Mouse (Mus musculus): Measurements from ENCODE around the gene Arfgap3. TPM values are rescaled to one million over a fixed set of nuclear protein-coding genes. Genes with fewer than 3 reads are reported as not detected.
A peak's percentile ranks its signal among the peaks of the same experiment; 100 is the strongest.
"Not testable (repeated sequence)": the region's sequence is repeated elsewhere in the genome, so short reads cannot be mapped to it uniquely, and the experiment has no call there.

Arfgap3 gene
- 44.1 and 50.7 TPM in 2 replicates for total RNA-seq (2015; ENCODE audit: low replicate concordance)
- 49.2 and 63.3 TPM in 2 replicates for total RNA-seq (2017; ENCODE audit: low replicate concordance)

- peak; percentile 82 for ATAC-seq (replicated peaks; ENCODE audit: low FRiP score, poor library complexity, severe bottlenecking)
Measured at GRCm38 (mm10) chr15:83349954-83350711, at the start of gene Arfgap3. Gene Arfgap3, minus strand, starts transcription at chr15:83350247.

- ATAC-seq (replicated peaks; ENCODE audit: low FRiP score, poor library complexity, severe bottlenecking) = no peak
Measured at GRCm38 (mm10) chr15:83392722-83393121, 42.7 kb upstream of the Arfgap3 start.

- no peak for ATAC-seq (replicated peaks; ENCODE audit: low FRiP score, poor library complexity, severe bottlenecking)
Measured at GRCm38 (mm10) chr15:83387911-83388310, 37.9 kb upstream of the Arfgap3 start.

- ATAC-seq (replicated peaks; ENCODE audit: low FRiP score, poor library complexity, severe bottlenecking) = no peak
Measured at GRCm38 (mm10) chr15:83383633-83384032, 33.6 kb upstream of the Arfgap3 start.

DNA sequence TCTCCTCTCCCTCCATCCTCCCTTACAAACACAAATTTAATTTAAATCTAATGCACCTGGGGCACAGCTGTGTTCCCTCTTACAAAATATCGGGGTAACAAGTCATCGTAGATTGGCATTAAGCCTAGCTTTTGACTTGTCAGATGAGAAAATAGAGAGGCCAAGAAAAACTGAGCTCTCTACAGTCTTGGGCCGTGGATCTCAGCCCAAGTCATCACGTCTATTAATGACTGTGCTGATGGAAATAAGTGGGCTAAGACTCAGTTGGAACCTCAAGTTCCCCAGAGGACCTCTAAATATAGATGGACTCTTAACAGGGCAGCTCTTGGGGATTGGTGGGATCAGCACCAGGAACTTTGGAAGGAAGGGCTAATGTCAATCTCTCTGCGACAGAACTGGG lies 33.1 kb upstream of the Arfgap3 start:
- no peak for ATAC-seq (replicated peaks; ENCODE audit: low FRiP score, poor library complexity, severe bottlenecking)

GRCm38 (mm10) chr15:83382467-83382866 lies 32.4 kb upstream of the Arfgap3 start:
- ATAC-seq (replicated peaks; ENCODE audit: low FRiP score, poor library complexity, severe bottlenecking) = no peak

DNA sequence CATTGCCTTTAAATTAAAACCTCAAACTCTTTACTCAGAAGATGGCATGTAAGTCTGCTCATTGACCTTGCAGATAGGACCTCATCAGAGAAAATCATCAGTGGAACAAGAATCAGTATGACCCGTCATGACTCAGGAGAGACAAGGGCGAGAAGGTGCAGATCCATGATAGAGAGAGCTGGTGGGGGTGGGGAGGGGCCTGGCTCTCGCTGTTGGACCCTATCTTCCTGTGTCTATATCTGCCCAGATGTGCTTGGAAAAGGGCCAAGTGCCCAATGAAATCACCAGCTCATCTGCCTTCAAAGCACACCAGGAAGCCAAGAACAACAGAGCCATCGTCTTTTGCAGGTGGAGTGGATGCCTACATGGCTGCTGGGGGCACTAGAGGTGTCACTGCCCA lies 27.1 kb upstream of the Arfgap3 start:
- peak; percentile 48 for ATAC-seq (replicated peaks; ENCODE audit: low FRiP score, poor library complexity, severe bottlenecking)

GRCm38 (mm10) chr15:83375136-83375535 lies 25.1 kb upstream of the Arfgap3 start:
- peak; percentile 82 for ATAC-seq (replicated peaks; ENCODE audit: low FRiP score, poor library complexity, severe bottlenecking)

DNA sequence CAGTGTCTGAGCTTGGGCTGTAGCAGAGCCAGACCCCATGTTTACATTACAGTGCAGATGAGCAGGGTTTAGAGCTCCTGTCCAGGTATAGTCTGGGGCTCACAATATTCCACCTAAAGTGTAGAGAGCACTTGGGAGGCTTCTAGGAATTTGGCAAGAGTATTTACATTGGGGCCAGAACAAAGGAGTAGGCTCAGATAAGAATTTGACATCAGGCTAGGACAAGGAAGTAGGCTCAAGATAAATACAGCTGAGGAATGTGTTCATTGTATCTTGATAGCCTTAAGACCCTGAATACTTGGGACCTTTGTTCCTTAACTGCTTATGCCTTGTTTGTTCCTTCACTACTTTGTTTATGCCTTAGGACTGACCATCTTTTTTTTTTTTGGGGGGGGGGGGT lies 24.0 kb upstream of the Arfgap3 start:
- ATAC-seq (replicated peaks; ENCODE audit: low FRiP score, poor library complexity, severe bottlenecking) = no peak

GRCm38 (mm10) chr15:83368702-83369101 lies 18.7 kb upstream of the Arfgap3 start:
- ATAC-seq (replicated peaks; ENCODE audit: low FRiP score, poor library complexity, severe bottlenecking) = not testable (repeated sequence)

DNA sequence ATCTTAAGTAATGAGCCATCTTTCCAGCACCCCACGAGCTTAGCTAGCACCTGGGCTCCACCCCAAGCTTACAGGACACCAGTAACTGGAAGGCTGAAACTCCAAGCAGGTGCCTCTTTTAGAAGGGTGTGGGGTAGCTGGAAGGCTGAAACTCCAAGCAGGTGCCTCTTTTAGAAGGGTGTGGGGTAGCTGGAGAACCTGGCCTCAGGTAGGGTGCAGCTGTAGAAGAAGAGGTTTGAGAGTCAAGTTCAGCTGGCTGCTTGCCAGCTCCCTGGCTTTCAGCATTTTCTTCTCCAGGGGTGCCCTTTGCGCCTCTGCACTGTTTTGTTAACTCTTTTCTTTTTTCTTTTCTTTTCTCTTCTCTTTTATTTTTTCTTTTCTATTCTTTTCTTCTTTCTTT lies 18.2 kb upstream of the Arfgap3 start:
- no peak for ATAC-seq (replicated peaks; ENCODE audit: low FRiP score, poor library complexity, severe bottlenecking)

GRCm38 (mm10) chr15:83366933-83367552 lies 17.0 kb upstream of the Arfgap3 start:
- peak; percentile 90 for ATAC-seq (replicated peaks; ENCODE audit: low FRiP score, poor library complexity, severe bottlenecking)

GRCm38 (mm10) chr15:83365697-83366096 lies 15.7 kb upstream of the Arfgap3 start:
- ATAC-seq (replicated peaks; ENCODE audit: low FRiP score, poor library complexity, severe bottlenecking) = no peak

- no peak for ATAC-seq (replicated peaks; ENCODE audit: low FRiP score, poor library complexity, severe bottlenecking)
Measured at GRCm38 (mm10) chr15:83364194-83364593, 14.1 kb upstream of the Arfgap3 start.

GRCm38 (mm10) chr15:83362813-83363212 lies 12.8 kb upstream of the Arfgap3 start:
- not testable (repeated sequence) for ATAC-seq (replicated peaks; ENCODE audit: low FRiP score, poor library complexity, severe bottlenecking)

DNA sequence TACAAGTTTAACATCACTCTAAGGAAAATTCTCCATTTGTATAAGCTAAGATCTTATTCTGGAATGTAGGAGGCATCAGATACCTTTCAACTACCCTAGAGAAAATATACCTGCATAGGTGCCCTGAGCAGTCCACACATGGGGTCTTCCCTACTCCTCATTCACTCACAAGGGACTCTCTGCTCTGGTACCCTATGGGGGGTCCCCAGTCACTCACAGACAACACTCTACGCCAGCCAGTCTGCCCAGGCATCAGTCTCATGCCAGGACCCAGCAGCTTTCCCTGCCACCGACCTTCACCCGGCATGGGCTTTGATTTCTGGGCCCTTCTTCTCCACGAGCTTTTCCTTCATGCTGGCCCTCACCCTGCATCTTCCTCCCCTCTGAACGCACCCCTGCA lies 10.9 kb upstream of the Arfgap3 start:
- not testable (repeated sequence) for ATAC-seq (replicated peaks; ENCODE audit: low FRiP score, poor library complexity, severe bottlenecking)

DNA sequence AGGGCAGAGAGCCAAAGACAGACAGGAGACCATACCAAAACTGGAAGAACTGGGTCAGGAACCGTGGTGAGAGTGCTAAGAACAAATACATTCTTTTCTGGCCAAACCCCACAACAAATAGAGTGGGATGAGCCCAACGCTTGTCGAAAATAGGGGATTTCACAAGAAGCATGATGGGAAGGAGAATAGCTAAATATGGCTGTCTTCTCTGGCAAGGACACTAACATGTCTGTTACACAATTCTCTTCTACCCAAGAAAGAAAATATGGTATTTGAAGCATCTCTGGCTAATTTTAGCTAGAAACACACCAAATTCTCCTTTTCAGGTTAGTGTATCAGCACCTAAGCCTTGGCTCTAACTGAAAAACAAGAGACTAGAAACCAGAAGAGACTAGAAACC lies 10.1 kb upstream of the Arfgap3 start:
- no peak for ATAC-seq (replicated peaks; ENCODE audit: low FRiP score, poor library complexity, severe bottlenecking)

- ATAC-seq (replicated peaks; ENCODE audit: low FRiP score, poor library complexity, severe bottlenecking) = no peak
Measured at GRCm38 (mm10) chr15:83358476-83358875, 8.4 kb upstream of the Arfgap3 start.

DNA sequence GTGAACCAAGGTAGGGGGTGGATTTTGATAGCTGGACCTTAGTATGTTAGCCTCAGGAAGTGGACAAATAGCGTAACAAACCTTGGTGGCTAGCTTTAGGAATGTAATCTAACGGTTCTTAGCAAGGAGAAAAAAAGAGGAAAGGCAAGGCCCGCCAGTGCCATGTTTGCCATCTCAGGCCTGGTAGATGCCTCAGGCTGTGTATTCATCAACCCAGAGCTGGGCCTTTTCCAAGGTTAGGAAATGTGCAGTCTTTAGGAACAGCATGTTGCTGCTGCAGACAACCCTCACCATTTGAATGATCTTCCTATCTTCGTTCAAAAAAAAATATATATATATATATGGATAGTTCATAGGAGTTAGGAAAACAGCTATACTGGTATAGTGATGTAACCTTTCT lies 1.5 kb upstream of the Arfgap3 start:
- no peak for ATAC-seq (replicated peaks; ENCODE audit: low FRiP score, poor library complexity, severe bottlenecking)

DNA sequence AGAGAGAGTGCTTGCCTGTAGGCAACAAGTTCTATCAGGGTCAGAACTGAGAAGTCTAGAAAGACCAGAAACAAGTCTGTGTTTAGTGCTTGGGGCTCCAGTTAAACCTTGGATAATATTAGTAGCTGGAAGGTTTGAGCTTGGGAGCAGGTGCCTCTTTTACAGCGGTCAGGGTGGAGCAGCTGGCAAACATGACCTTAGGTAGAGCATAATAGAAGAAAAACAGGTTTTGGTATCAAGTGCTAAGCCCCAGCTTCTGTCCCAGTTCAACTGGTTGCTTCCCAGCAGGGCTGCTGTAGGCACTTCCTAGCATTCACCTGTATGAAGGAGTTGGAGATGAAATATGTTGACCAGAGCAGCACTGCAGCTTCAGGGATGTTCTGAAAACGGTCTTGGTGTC lies 812 bp upstream of the Arfgap3 start:
- ATAC-seq (replicated peaks; ENCODE audit: low FRiP score, poor library complexity, severe bottlenecking) = no peak

- ATAC-seq (replicated peaks; ENCODE audit: low FRiP score, poor library complexity, severe bottlenecking) = peak; percentile 29
Measured at GRCm38 (mm10) chr15:83349225-83349953, 658 bp downstream of the Arfgap3 start.

All from erythroblast, adult 5-6 weeks (primary cell).